7 mouse cellular contexts compared by ENCODE assay signal in the genomic region with DNA sequence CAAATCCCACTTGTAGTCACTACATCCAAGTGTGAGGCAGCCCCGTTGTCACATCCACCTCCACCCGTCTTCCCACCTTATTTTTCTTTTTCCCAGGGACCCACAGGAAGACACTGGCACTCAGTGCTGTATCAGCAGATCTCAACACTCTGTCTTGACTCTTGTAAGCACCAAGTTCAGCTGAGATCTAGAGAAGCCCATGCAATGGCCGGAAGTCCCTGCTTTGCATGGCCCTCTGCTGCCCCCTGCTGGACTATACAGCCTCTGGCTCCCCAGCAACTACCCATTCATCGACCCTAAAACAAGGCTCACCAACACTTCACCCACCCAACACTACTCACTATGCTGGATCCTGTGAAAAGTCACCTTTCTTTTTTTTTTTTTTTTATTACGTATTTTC. TPM values are rescaled to one million over a fixed set of nuclear protein-coding genes. Genes with fewer than 3 reads are reported as not detected.
A peak's percentile ranks its signal among the peaks of the same experiment; 100 is the strongest.
DNase-seq lines count a peak whose midpoint lies in the region; ATAC-seq and TF ChIP-seq lines count a peak whose summit lies in the region.

No protein-coding gene starts in this region.

- no peaks in the 10 kb centered on the region for H3K27me3 ChIP-seq in intestine, postnatal 0 days (replicated peaks; ENCODE audit: control insufficient read depth, insufficient read depth, low read length)
- H3K27me3 ChIP-seq in midbrain, embryonic 12.5 days: no peaks in the 10 kb centered on the region
- H3K27me3 ChIP-seq in small intestine, adult 2 months (ENCODE audit: control insufficient read depth, insufficient read depth, low read length): no peaks in the 10 kb centered on the region

- no peak overlapping the region for H3K4me2 ChIP-seq in intestine, postnatal 0 days (replicated peaks; ENCODE audit: low read depth)
- no peak overlapping the region for H3K4me2 ChIP-seq in midbrain, embryonic 12.5 days (replicated peaks)

- WGBS in intestine, postnatal 0 days: 26% methylated on average over 5 of the region's 5 CpGs
- 22% methylated on average over 5 of the region's 5 CpGs for WGBS in midbrain, embryonic 12.5 days
- 22% methylated on average over 5 of the region's 5 CpGs for whole genome bisulfite sequencing in small intestine, adult 2 months

- H3K9me3 ChIP-seq in intestine, postnatal 0 days (ENCODE audit: control insufficient read depth): no peaks in the 10 kb centered on the region
- H3K9me3 ChIP-seq in midbrain, embryonic 12.5 days: no peaks in the 10 kb centered on the region

- H3K4me1 ChIP-seq in intestine, postnatal 0 days (replicated peaks; ENCODE audit: control insufficient read depth, insufficient read depth, low read length): peaks cover 2% of the 10 kb centered on the region; the same call in 1 of the 2 replicates
- no peaks in the 10 kb centered on the region for H3K4me1 ChIP-seq in midbrain, embryonic 12.5 days
- no peaks in the 10 kb centered on the region; the same call in 1 of the 2 replicates for H3K4me1 ChIP-seq in small intestine, adult 2 months (ENCODE audit: control insufficient read depth, insufficient read depth, insufficient read length, low read length)

- peak; percentile 99 for TF ChIP-seq CTCF in intestine, postnatal 0 days (IDR thresholded peaks at IDR 0.05; ENCODE audit: low read depth)
- peak; percentile 99 for TF ChIP-seq CTCF in small intestine, adult 2 months (IDR thresholded peaks at IDR 0.05; ENCODE audit: extremely low read depth, insufficient read length, insufficient replicate concordance, low read depth, low read length)

- no peak overlapping the region for H3K4me3 ChIP-seq in intestine, postnatal 0 days (ENCODE audit: low read depth, low read length)
- H3K4me3 ChIP-seq in midbrain, embryonic 12.5 days: no peak overlapping the region
- H3K4me3 ChIP-seq in small intestine, adult 2 months (ENCODE audit: low read depth, low read length): no peak overlapping the region

- peak; percentile 71 for ATAC-seq in intestine, postnatal 0 days
- peak; percentile 60; the same call in 1 of the 2 replicates for ATAC-seq in midbrain, embryonic 12.5 days (ENCODE audit: low FRiP score, low read depth)

- H3K36me3 ChIP-seq in intestine, postnatal 0 days (ENCODE audit: control insufficient read depth, insufficient read depth): no peaks in the 10 kb centered on the region
- no peaks in the 10 kb centered on the region for H3K36me3 ChIP-seq in midbrain, embryonic 12.5 days
- no peaks in the 10 kb centered on the region for H3K36me3 ChIP-seq in small intestine, adult 2 months (ENCODE audit: control insufficient read depth, insufficient read depth, low read length)

- intact Hi-C loops in left cerebral cortex, postnatal 36 days (cut with DNase I): loop anchor here (1.0 to 5.0 kb wide), 3 partner anchors 32 to 288 kb away; partner anchors contain the start of gene Mrvi1

- no peak for TF ChIP-seq POLR2A in small intestine, adult 2 months (IDR thresholded peaks at IDR 0.05; ENCODE audit: low read depth, low read length)

- H3K27ac ChIP-seq in intestine, postnatal 0 days (ENCODE audit: low read depth, low read length): no peak overlapping the region
- H3K27ac ChIP-seq in midbrain, embryonic 12.5 days (replicated peaks): no peak overlapping the region
- no peak overlapping the region for H3K27ac ChIP-seq in small intestine, adult 2 months (ENCODE audit: insufficient read depth, low read depth, low read length)

- DNase-seq in adrenal gland, adult 18-20 months (ENCODE audit: low spot score in 2 of 2): peak; percentile 85 to 90
- DNase-seq in embryo, embryonic 11.5 days (ENCODE audit: low read depth, low spot score): peak; percentile 80
- peak; percentile 87 to 91 for DNase-seq in gastrocnemius, postnatal 4 days (ENCODE audit: low spot score in 2 of 2)
- peak; percentile 77 to 79 for DNase-seq in left cerebral cortex, postnatal 36 days (ENCODE audit: low spot score in 2 of 2)

- H3K9ac ChIP-seq in intestine, postnatal 0 days (ENCODE audit: low read depth, low read length): no peak overlapping the region
- H3K9ac ChIP-seq in midbrain, embryonic 12.5 days (replicated peaks): no peak overlapping the region

RNA-seq across cellular contexts. Expression of gene Ctr9, which starts 13.9 kb away (rescaled TPM):
- 10 to 100 TPM; 44.4 to 48.3 TPM for total RNA-seq in adrenal gland, adult 18-20 months (2021)
- total RNA-seq in gastrocnemius, postnatal 4 days (2021): 10 to 100 TPM; 27.2 to 30.3 TPM
- polyA plus RNA-seq in intestine, postnatal 0 days (2015; fragmentation: Nextera tagmentation; extraction: Ambion mirVana): 23.2 and 30.8 TPM in 2 replicates
- 10 to 100 TPM; 37.7 to 53.9 TPM for total RNA-seq in left cerebral cortex, postnatal 36 days (2021)
- polyA plus RNA-seq in midbrain, embryonic 12.5 days (2016; fragmentation: Nextera tagmentation; extraction: Ambion mirVana): 102 and 105 TPM in 2 replicates
- 2.3 and 3.9 TPM in 2 replicates for polyA plus RNA-seq in small intestine, adult 2 months (2012; rRNA removed)

RNA-seq across cellular contexts. Expression of gene Mrvi1, which starts 32.6 kb away (rescaled TPM):
- 10 to 100 TPM; 11.5 to 12.8 TPM for total RNA-seq in adrenal gland, adult 18-20 months (2021)
- total RNA-seq in gastrocnemius, postnatal 4 days (2021): 1 to 10 TPM; 9.0 to 9.2 TPM
- polyA plus RNA-seq in intestine, postnatal 0 days (2015; fragmentation: Nextera tagmentation; extraction: Ambion mirVana): 6.7 and 9.6 TPM in 2 replicates
- total RNA-seq in left cerebral cortex, postnatal 36 days (2021): 1 to 10 TPM; 2.7 to 3.2 TPM
- 1.2 and 1.8 TPM in 2 replicates for polyA plus RNA-seq in midbrain, embryonic 12.5 days (2016; fragmentation: Nextera tagmentation; extraction: Ambion mirVana)
- 11.7 and 14.8 TPM in 2 replicates for polyA plus RNA-seq in small intestine, adult 2 months (2012; rRNA removed)
